8 mouse cellular contexts compared by ENCODE assay signal in genomic region chr4:32343256-32344165, GRCm38 (mm10).
DNase-seq lines count a peak whose midpoint lies in the region; ATAC-seq lines count a peak whose summit lies in the region.

No protein-coding gene starts in this region.

- peak overlapping the region; percentile 8; the same call in 1 of the 2 replicates for H3K9ac ChIP-seq in heart, embryonic 13.5 days
- H3K9ac ChIP-seq in intestine, embryonic 14.5 days (ENCODE audit: low read length) = no peak overlapping the region

- 40% methylated on average over 14 of the region's 14 CpGs for WGBS in heart, embryonic 13.5 days
- 60% methylated on average over 14 of the region's 14 CpGs for WGBS in intestine, embryonic 14.5 days

- peaks cover 35% of the 10 kb centered on the region for H3K4me1 ChIP-seq in heart, embryonic 13.5 days
- H3K4me1 ChIP-seq in intestine, embryonic 14.5 days (replicated peaks; ENCODE audit: control insufficient read depth, insufficient read depth, low read length) = peaks cover 11% of the 10 kb centered on the region; the same call in 1 of the 2 replicates

- H3K9me3 ChIP-seq in heart, embryonic 13.5 days = no peaks in the 10 kb centered on the region
- no peaks in the 10 kb centered on the region for H3K9me3 ChIP-seq in intestine, embryonic 14.5 days (ENCODE audit: control insufficient read depth, low read length)

- H3K4me3 ChIP-seq in heart, embryonic 13.5 days = no peak overlapping the region
- no peak overlapping the region for H3K4me3 ChIP-seq in intestine, embryonic 14.5 days (ENCODE audit: low read depth, low read length)

- H3K27me3 ChIP-seq in heart, embryonic 13.5 days (replicated peaks) = no peaks in the 10 kb centered on the region
- H3K27me3 ChIP-seq in intestine, embryonic 14.5 days (replicated peaks; ENCODE audit: control insufficient read depth, insufficient read depth, low read length) = no peaks in the 10 kb centered on the region

- ATAC-seq in heart, embryonic 13.5 days (ENCODE audit: extremely low read depth, insufficient number of reproducible peaks, low FRiP score, low TSS enrichment) = no peak
- ATAC-seq in intestine, embryonic 14.5 days (replicated peaks; ENCODE audit: low FRiP score, low TSS enrichment, low read depth) = no peak

- no peak overlapping the region for H3K4me2 ChIP-seq in heart, embryonic 13.5 days
- H3K4me2 ChIP-seq in intestine, embryonic 14.5 days (ENCODE audit: low read length) = no peak overlapping the region

- peak overlapping the region; percentile 53 for H3K27ac ChIP-seq in heart, embryonic 13.5 days (replicated peaks)
- H3K27ac ChIP-seq in intestine, embryonic 14.5 days (ENCODE audit: low read depth) = peak overlapping the region; percentile 2

- no peaks in the 10 kb centered on the region for H3K36me3 ChIP-seq in heart, embryonic 13.5 days
- H3K36me3 ChIP-seq in intestine, embryonic 14.5 days (ENCODE audit: control insufficient read depth, insufficient read depth, low read length) = no peaks in the 10 kb centered on the region

- DNase-seq in heart, postnatal 4 days = no peak
- peak; percentile 52 for DNase-seq in Muller cell, postnatal 12 days (ENCODE audit: inconsistent ontology term)
- no peak for DNase-seq in intestine, embryonic 14.5 days (ENCODE audit: low spot score)
- peak; percentile 85 to 89 for DNase-seq in natural killer cell, adult 2 months (ENCODE audit: low spot score in 2 of 2)
- no peak for DNase-seq in urinary bladder, postnatal 14 days (ENCODE audit: low spot score)
- no peak for DNase-seq in ovary, adult 18-20 months (ENCODE audit: low spot score)
- no peak for DNase-seq in adrenal gland, adult (ENCODE audit: inconsistent age in 2 of 2, low spot score in 1 of 2)

Comparison
In these comparisons a context has a peak if more than half of its experiments do, and no peak if none do; other contexts are left out.
1. DNase-seq: peak in Muller cell, postnatal 12 days (single experiment) and natural killer cell, adult 2 months (2 of 2); none in heart, postnatal 4 days (single experiment), intestine, embryonic 14.5 days (single experiment), urinary bladder, postnatal 14 days (single experiment), ovary, adult 18-20 months (single experiment) and adrenal gland, adult (0 of 2).